Mouse (Mus musculus) regulatory T cell (primary cell): ENCODE measurements around the gene Pcx.
"Not testable (repeated sequence)": the region's sequence is repeated elsewhere in the genome, so short reads cannot be mapped to it uniquely, and the experiment has no call there.

Source experiments
- in situ Hi-C: fragments of 300-600 bp; cut with MboI, MseI; formaldehyde crosslinking; loops from one replicate; pipeline ENCODE4 v1.15.1; 2025; ENCODE audit warnings: high pct_unique_total_duplicates

Pcx gene

DNA sequence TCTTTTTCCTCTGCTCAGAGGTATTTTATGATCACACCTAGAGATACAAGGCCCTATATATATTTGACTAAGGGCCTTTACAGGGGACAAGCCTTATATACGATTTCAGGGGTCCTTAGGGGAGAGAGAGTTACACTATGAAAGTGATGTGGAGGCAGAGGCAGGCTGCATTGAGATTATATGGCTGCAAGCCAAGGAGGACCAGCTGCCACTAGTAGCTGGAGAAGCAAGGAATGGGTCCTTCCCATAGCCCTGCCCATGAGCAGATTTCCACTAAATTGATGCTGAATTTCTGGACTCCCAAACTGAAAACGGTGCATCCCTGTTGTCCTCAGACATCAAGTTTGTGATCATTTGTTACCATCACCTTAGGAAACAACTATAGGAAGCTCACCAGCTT is 73.6 kb downstream of the Pcx start:
- in situ Hi-C loops, result no loop called here

DNA sequence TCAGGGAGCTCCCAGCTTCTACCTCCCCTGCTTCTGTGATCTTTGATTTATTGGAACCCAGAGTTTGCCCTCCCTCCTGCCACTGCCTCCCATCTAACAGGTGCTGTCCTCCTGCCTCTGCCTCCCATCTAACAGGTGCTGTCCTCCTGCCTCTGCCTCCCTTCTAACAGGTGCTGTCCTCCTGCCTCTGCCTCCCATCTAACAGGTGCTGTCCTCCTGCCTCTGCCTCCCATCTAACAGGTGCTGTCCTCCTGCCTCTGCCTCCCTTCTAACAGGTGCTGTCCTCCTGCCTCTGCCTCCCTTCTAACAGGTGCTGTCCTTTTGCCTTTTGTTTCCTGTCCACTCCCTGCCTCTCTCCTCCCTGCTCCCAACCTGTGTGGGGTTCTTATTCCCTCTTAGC is 76.5 kb downstream of the Pcx start:
- in situ Hi-C loops, result not testable (repeated sequence)

- in situ Hi-C loops, result no loop called here
These were observed 77.2 kb downstream of the Pcx start for GRCm38 (mm10) chr19:4587426-4587825.

- in situ Hi-C loops, result no loop called here
These were observed 78.2 kb downstream of the Pcx start for GRCm38 (mm10) chr19:4588430-4588829.

DNA sequence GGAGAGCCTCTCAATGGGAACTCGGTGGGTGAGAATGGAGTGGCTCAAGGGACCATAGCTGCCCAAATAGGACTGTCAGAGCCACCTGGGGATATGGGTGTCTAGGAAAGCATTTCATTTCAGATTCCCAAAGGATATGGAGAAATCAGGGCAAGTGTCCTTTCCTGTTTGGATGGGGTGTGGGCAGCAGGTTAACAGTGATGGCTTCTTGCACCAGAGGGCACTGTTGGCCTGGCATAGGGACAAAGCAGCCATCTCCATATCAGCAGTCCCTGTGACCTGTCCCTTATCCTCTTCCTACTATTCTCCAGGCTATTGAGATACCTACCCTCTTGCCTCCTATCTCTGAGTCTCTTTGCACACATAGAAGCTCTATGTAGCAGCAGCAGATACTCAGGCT is 78.8 kb downstream of the Pcx start:
- in situ Hi-C loops, result no loop called here

- in situ Hi-C loops, result no loop called here
These were observed 79.8 kb downstream of the Pcx start for GRCm38 (mm10) chr19:4590025-4590424.

- in situ Hi-C loops, result no loop called here
These were observed 83.7 kb downstream of the Pcx start for GRCm38 (mm10) chr19:4593792-4594522.

DNA sequence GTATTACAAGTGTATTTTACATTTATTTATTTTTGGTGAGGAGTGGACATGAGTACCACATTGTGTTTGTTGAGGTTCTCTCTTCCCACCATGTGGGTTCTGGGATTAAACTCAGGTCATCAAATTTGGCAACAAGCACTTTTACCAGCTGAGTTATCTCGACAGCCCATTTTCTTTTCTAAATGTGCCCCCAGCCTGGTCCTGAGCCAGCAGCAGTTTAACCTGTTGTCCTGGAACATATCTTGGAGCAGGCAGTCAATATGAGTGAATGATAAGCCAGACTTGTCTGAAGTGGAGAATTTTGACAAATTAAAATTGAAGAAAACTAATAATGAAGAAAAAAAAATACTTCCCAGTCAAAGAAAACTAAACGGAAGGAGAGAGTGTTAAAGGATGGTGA is 85.8 kb downstream of the Pcx start:
- in situ Hi-C loops, result no loop called here

- in situ Hi-C loops, result no loop called here
These were observed 92.2 kb downstream of the Pcx start for GRCm38 (mm10) chr19:4602459-4602858.

DNA sequence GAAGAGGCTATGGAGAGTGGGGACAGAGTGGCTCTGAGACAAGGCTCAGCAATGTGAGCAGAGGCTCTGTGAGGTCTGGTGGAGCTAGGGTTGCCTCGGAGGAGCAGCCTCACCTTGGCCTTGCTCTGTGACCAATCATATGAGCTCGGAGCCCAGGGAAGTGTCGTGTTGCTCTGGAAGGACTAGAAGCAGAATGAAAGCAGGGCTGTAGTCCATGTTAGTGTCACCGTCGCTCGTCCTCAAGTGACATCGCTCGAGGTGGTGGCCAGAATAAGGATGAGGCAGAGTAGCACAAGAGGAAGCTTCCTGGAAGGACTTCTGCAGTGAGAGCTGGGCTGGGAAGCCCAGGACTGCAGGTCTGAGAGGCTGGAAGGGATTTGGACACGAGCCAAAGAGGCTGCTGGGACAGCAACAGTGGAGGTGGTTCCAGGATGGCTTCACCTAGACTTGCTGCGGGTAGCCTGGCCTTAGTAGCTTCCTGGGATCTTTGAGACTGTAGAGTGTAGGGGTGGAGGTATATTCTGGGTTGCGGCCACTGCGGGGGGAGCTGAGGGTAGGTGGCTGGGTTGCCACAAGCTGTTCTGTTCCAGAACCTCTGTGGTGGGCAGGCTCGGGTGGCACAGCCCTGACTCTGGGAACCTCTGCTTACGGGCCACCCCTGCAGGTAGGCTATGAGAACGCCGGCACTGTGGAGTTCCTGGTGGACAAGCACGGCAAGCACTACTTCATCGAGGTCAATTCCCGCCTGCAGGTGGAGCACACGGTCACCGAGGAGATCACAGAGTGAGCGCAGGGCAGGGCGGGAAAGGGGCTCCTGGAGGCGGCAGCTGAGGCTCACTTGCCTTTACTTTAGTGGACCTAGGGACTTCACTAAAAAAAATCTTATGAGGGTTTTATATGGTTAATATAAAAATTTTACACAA is 93.8 kb downstream of the Pcx start:
- in situ Hi-C loops, result no loop called here

- in situ Hi-C loops, result no loop called here
These were observed 95.4 kb downstream of the Pcx start for GRCm38 (mm10) chr19:4605654-4606053.

DNA sequence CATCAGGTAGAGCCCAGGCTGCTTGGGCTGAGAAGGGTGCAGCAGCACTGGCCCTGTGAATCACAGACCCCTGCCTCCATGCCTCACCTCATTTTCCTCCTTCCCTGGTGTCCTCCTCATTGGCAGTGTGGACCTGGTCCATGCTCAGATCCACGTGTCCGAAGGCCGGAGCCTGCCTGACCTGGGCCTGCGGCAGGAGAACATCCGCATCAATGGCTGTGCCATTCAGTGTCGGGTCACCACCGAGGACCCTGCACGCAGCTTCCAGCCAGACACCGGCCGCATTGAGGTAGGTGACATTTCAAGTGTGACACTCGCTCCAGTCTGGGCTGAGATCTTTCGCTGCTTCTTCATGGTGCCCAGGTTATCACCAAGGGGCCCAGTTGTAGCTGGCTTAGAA is 97.1 kb downstream of the Pcx start:
- in situ Hi-C loops, result no loop called here

DNA sequence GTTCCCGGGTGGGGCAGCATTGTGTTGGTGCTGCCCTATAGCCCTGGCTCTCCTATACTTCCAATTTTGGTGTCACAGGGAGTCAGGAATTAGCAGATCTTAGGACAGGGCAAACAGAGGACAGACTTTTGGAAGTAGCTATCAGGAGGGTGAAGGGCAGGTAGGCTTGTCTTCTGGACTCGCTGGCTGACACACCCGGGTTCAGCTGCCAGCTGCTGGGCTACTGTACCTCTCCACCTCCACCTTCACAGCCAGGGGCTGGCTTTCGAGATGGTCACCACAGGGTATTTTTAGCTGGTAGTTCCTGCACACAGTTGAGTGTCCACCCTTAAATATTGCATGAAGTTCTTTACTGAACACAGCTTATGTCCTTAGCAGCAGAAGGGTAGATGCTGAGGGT is 98.2 kb downstream of the Pcx start:
- in situ Hi-C loops, result no loop called here

DNA sequence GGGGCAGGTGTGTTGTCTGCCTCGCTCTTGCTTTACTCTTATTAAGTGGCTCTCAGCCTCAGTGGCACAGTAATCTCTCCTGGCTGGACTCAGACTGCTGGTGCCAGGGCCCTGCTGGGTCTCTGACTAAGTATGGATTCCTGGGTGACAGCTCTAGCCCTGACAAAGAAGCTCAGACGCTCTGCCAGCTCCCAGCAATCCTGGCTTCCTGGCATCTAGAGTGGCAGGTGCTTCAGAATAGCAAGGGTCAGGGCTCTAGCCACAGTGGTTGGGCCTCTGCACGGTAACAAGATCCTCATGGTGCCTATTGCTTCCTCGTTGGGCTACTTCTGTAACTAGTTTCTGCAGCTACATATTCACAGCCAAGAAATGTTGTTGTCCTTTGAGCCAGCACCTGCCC is 99.8 kb downstream of the Pcx start:
- in situ Hi-C loops, result no loop called here

DNA sequence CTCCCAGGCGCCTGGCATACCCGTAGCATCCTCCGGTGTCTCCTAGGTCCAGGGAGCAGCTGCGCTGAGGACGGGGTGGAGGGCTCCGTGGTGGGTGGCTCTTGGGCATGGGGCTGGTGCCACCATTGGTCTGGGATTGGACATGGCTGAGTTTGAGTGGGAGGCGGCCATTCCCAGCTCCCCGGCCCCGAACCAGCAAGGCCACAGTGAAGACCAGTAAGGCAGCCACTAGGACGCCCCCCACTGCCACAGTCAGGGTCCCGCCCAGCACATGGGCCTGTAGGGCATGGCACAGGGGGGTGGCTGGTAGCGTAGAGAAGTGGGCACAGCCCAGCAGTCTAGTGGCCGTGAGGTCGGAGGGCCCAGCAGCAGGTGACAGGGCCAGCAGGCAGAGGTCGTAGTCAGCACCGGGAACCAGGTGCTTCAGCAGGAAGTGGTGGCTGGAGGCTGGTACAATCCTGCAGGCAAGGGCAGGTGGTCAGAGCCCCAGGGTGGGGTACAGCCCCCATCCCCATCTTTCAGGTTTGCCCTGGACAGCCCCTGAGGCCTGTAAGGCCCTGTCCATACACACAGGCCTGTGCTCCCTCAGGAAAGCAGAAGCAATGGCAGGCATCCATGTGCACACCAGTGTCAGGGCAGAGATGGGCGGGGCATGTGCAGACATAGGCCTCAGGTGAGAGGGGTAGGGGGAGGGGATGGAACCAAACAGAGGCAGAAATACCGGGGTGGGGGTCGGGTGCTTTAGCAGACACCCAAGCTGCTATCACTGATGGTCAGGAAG is 102.1 kb downstream of the Pcx start:
- in situ Hi-C loops, result no loop called here

- in situ Hi-C loops, result no loop called here
These were observed 103.4 kb downstream of the Pcx start for GRCm38 (mm10) chr19:4613464-4614304.

GRCm38 (mm10) chr19:4614305-4615150 is 104.3 kb downstream of the Pcx start:
- in situ Hi-C loops, result no loop called here

DNA sequence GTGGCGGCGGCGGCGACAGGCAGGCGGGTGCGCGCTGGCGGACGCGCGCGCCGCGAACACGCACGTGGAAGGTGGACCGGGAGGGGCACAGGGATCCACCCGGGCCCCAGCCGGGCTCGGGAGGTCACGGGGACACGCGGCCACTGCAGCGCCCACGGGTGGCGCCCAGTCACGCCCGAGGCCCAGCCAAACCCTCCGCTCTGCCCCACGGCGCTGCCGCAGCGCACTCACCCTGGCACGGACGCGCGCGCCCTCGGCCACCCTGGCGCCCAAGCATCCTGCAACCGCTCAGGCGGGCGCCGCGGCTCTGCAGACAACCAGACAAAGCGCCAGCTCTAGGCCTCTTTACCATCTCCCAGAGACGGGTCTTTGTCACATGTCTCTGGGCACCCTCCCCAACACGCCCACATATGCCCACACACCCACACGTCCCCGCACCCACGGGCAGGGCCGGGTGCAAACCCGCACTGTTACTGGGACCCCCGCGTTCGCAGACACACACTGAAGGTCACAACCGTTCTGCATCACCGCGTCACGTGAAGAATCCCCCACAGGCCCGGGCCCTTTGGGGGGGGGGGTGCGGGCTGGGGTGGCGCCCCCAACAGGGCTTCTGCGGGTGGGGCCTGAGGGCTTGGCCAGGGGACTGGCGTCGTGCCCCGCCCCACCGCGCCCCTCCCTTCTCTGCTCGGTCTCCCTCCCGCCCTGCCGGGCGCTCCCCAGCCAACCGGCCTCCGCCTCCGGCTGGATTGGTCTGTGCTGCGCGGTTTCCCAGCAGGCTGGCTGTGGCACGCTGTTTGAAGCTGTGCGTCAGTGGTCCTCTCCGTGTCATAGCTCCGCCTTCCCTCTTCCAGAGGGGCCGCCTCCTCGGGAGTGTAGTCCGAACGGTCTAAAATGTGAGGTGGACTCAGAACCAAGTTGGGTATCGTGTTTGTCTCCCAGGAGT is 105.2 kb downstream of the Pcx start, which contains the start of gene Lrfn4:
Lrfn4 (minus strand) TSS at position 517 of the 943 bp plus-strand sequence.
- in situ Hi-C loops, result no loop called here

- in situ Hi-C loops, result no loop called here
These were observed 106.3 kb downstream of the Pcx start for GRCm38 (mm10) chr19:4616546-4616945.
